Mouse (Mus musculus) heart, embryonic 13.5 days (tissue): ENCODE measurements around the gene Cntnap4. TPM values are rescaled to one million over a fixed set of nuclear protein-coding genes. Genes with fewer than 3 reads are reported as not detected.
"Not testable (repeated sequence)": the region's sequence is repeated elsewhere in the genome, so short reads cannot be mapped to it uniquely, and the experiment has no call there.

ENCODE experiments used
- ATAC-seq: fragments of 200-750 bp; cut with Nextera tagmentation; 2 replicates; pipeline ENCODE4 v1.8.0; 2017; ENCODE audit warnings: moderate TSS enrichment; ENCODE audit not compliant: insufficient number of reproducible peaks, low FRiP score, low TSS enrichment; ENCODE audit errors: extremely low read depth
- H3K27ac ChIP-seq: fragments of 300-500 bp; sonication (generic); replicated peaks from 2 replicates; pipeline ENCODE4 v1.5.1; 2015; ENCODE audit warnings: moderate library complexity, mild to moderate bottlenecking, inconsistent platforms
- H3K27me3 ChIP-seq: fragments of 300-500 bp; sonication (generic); replicated peaks from 2 replicates; pipeline ENCODE4 v1.6.1; 2015; ENCODE audit warnings: mild to moderate bottlenecking, inconsistent platforms
- H3K36me3 ChIP-seq: fragments of 300-500 bp; sonication (generic); 2 replicates; pipeline ENCODE4 v1.6.1; 2015; ENCODE audit warnings: mild to moderate bottlenecking, inconsistent platforms
- H3K4me1 ChIP-seq: fragments of 300-500 bp; sonication (generic); 2 replicates; pipeline ENCODE4 v1.6.1; 2015; ENCODE audit warnings: inconsistent platforms
- H3K4me2 ChIP-seq: fragments of 300-500 bp; sonication (generic); 2 replicates; pipeline ENCODE4 v1.6.1; 2015; ENCODE audit warnings: inconsistent platforms, mild to moderate bottlenecking, moderate library complexity
- H3K4me3 ChIP-seq: fragments of 300-500 bp; sonication (generic); 2 replicates; pipeline ENCODE4 v1.5.1; 2015; ENCODE audit warnings: moderate library complexity, mild to moderate bottlenecking, inconsistent platforms
- H3K9ac ChIP-seq: fragments of 300-500 bp; sonication (generic); 2 replicates; pipeline ENCODE4 v1.6.1; 2015; ENCODE audit warnings: inconsistent platforms, mild to moderate bottlenecking, moderate library complexity
- H3K9me3 ChIP-seq: fragments of 300-500 bp; sonication (generic); 2 replicates; pipeline ENCODE4 v1.6.1; 2016; ENCODE audit warnings: inconsistent platforms
- WGBS: fragments of 180-500 bp; shearing (Covaris S2); methylation state at CpG from one replicate; pipeline ENCODE4 v1.1.7; 2015; ENCODE audit warnings: mixed read lengths; 5-methylcytosine and 5-hydroxymethylcytosine counted together
- polyA plus RNA-seq: library from polyadenylated mRNA; unstranded; fragments of >200 nt; fragmentation: Nextera tagmentation; extraction: Ambion mirVana; gene quantifications from 2 replicates; pipeline ENCODE4 v1.2.1, GENCODE M21; 2015

The Cntnap4 gene
- polyA plus RNA-seq, 1 experiment from 2014 or later, result not detected

DNA sequence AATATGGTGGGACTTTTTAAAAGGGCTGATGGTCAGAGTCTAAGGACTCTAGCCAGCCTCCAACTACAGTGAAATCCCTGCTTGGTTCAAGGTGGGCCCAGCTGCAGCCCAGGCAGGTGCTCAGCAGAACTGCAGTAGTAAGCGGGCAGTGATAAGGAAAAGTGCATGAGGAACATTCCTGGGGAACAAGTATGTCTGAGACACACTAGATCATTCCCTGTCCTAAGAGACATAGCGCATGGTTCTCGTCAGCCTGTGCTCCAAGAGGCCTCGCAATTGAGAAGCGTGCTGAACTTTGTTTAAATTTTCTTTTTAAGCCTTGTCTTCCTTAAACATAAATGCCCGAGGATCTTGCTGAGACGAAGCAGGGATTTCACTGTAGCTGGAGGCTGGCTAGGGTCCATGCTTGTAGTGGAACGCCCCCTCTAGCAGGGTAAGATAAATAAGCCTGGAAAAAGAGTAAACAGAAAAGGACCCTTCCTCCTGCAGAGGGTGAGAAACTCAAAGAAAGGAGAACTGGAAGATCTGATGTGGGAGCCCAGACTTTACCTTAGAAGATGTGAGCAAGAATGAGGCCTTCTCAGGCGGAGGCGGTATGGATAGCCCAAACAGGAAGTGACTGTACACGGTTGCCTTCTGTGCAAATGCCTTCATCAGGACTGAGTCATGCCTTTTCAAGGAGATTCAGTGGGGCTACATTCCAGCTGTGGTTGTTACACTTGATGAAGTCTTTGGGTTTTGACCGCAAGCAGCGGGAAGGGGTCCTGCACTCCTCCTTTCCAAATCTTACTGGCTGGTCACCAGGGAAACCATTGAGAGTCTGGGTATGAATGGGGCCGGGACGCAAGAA is 161.0 kb downstream of the Cntnap4 start:
- H3K27me3 ChIP-seq, result no peaks in the 10 kb centered on the region
- no peak for ATAC-seq
- H3K9ac ChIP-seq, result no peak overlapping the region
- H3K36me3 ChIP-seq, result no peaks in the 10 kb centered on the region
- H3K27ac ChIP-seq, result no peak overlapping the region
- H3K4me2 ChIP-seq, result no peak overlapping the region
- WGBS, result 77% methylated on average over 15 of the region's 15 CpGs
- H3K9me3 ChIP-seq, result 0 out of 2 replicates have a peak, but pooled peaks cover 4% of the 10 kb centered on the region
- H3K4me3 ChIP-seq, result no peak overlapping the region
- no peaks in the 10 kb centered on the region for H3K4me1 ChIP-seq

DNA sequence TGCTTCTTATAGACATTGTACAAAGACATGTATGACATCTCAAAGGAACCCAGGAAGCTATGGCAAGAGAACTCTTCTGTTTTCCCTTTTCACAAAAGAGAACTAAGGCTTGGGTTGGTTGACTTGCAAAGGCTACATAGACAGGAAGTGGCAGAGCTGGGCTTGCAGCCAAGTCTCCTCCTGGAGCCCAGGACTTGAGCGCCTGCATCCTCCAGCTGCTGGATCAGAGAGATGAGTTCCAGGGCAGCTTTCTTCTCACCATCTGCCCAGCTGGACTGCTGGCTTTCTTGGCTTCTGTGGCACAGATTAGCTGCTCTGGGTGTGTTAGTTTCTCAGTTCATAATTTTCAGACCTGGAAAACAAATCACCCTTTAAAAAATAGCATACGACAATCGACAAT is 165.7 kb downstream of the Cntnap4 start:
- WGBS, result 66% methylated on average over 3 of the region's 3 CpGs
- ATAC-seq, result no peak
- H3K4me1 ChIP-seq, result no peaks in the 10 kb centered on the region

DNA sequence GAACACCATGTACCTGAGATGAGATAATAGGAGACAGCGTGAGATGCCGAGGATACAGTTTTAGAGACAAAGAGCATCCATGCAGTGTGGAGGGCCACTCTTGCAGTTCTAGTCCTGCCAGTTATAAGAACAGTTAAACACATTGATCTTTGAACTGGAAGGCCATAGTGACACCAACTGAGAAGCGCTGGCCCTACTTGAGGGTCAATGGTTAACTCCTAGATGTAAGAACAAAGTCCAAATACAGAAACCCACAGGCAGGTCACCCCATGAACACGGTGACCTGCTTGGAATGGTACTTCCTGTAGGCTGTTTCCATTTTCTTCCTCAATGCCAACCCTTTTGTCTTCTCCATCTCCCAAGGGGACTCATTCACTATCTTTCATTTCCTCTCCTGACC is 173.5 kb downstream of the Cntnap4 start:
- Histone ChIP-seq H3K27ac (no peak overlapping the region), H3K27me3 (no peaks in the 10 kb centered on the region), H3K4me3 (no peak overlapping the region), H3K9me3 (no peaks in the 10 kb centered on the region), H3K4me2 (no peak overlapping the region), H3K36me3 (no peaks in the 10 kb centered on the region), H3K4me1 (no peaks in the 10 kb centered on the region), H3K9ac (no peak overlapping the region)
- ATAC-seq, result no peak
- WGBS, result 77% methylated on average over 4 of the region's 4 CpGs

More for the DNA sequence above, 165.7 kb downstream of the Cntnap4 start:
- H3K4me2 ChIP-seq, result no peak overlapping the region
- H3K9ac ChIP-seq, result no peak overlapping the region
- H3K36me3 ChIP-seq, result no peaks in the 10 kb centered on the region
- 0 out of 2 replicates have a peak, but pooled peaks cover under 1% of the 10 kb centered on the region for H3K9me3 ChIP-seq
- no peak overlapping the region for H3K27ac ChIP-seq
- H3K27me3 ChIP-seq, result no peaks in the 10 kb centered on the region
- no peak overlapping the region for H3K4me3 ChIP-seq

DNA sequence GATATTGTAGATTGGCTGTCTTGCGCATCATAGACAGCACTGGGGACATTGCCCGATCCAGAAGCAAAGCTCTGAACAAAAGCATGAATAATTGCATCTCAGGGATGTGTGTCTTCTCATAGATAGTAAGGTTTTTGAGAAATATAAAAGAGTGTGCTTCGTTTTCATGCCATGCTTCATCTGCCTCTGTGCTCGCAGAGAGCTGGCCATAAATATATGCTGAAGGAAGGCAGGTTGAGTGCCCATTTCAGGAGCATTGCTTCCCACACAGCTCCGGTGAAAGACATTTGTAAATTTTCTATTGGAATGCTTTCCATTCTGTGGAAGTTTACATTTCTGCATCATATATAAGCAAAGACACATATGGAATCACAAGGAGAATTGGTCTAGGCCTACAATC is 177.5 kb downstream of the Cntnap4 start:
- 77% methylated on average over 5 of the region's 5 CpGs for WGBS
- Histone ChIP-seq H3K9ac (no peak overlapping the region), H3K27me3 (no peaks in the 10 kb centered on the region), H3K36me3 (no peaks in the 10 kb centered on the region), H3K27ac (no peak overlapping the region), H3K4me2 (no peak overlapping the region), H3K4me1 (no peaks in the 10 kb centered on the region), H3K4me3 (no peak overlapping the region), H3K9me3 (no peaks in the 10 kb centered on the region)
- no peak for ATAC-seq

DNA sequence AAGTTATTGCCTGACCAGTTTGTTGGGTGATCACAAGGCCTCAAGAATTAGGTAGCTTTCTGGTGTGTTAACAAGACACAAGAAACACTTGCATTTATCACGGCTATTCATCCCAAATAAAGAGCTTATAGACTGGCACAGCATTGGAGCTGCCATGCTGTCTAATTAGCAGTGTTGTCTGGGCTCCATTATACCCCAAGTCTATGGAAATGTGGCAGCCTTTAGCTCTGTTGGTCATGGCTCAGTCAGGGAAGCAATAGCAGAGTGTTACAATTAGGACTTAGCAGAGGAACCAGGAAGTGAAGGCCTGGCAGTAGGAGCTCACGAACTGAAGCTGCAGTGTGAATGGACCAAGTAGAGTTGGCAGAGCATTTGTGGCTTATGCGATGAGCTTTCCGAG is 185.3 kb downstream of the Cntnap4 start:
- Histone ChIP-seq H3K9me3 (no peaks in the 10 kb centered on the region), H3K4me2 (no peak overlapping the region), H3K36me3 (no peaks in the 10 kb centered on the region), H3K4me1 (no peaks in the 10 kb centered on the region), H3K4me3 (no peak overlapping the region), H3K9ac (no peak overlapping the region), H3K27me3 (no peaks in the 10 kb centered on the region), H3K27ac (no peak overlapping the region)
- WGBS, result 76% methylated on average over 4 of the region's 4 CpGs
- ATAC-seq, result no peak

DNA sequence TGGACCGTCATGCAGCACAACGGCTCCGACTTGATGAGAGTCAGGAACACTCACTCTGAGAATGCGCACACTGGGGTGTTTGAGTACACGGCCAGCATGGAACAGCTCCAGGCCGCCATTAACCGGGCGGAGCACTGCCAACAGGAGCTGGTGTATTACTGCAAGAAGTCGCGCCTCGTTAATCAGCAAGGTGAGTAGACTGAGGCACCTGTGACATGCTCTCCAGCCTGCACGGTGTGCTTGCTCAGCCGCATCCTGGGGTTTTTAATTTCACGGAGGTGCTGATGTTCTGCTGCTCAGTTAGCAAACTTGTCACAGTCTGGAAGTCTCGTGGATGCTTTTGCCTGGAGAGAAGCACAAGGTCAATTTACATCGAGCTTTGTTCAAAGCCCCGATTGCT is 233.2 kb downstream of the Cntnap4 start:
- no peak overlapping the region for H3K9ac ChIP-seq
- no peaks in the 10 kb centered on the region for H3K36me3 ChIP-seq
- H3K4me2 ChIP-seq, result no peak overlapping the region
- H3K27ac ChIP-seq, result no peak overlapping the region
- 85% methylated on average over 17 of the region's 17 CpGs for WGBS
- H3K27me3 ChIP-seq, result no peaks in the 10 kb centered on the region
- H3K4me3 ChIP-seq, result no peak overlapping the region
- ATAC-seq, result no peak
- H3K9me3 ChIP-seq, result peaks cover 7% of the 10 kb centered on the region; the same call in 1 of the 2 replicates
- H3K4me1 ChIP-seq, result no peaks in the 10 kb centered on the region

DNA sequence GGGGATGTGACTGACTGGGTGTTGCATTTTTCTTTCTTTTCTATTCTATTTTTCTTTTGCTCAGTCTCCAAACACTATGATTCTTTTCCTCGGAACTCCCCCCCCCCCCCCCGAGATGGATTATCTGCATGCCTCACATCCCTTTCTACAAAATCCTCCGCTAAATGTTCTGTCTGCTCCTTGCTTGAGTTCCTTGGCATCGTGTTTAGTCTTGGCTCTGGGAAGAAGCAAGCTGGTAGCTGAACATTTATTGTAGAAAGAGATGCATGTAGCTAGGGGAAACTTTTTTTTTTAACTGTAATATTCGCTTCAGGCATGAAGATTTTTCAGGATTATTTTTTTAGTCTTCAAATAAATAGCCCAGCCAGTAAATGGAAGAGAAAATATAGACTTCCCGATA is 239.5 kb downstream of the Cntnap4 start:
- no peak overlapping the region for H3K9ac ChIP-seq
- WGBS, result 57% methylated on average over 6 of the region's 6 CpGs

DNA sequence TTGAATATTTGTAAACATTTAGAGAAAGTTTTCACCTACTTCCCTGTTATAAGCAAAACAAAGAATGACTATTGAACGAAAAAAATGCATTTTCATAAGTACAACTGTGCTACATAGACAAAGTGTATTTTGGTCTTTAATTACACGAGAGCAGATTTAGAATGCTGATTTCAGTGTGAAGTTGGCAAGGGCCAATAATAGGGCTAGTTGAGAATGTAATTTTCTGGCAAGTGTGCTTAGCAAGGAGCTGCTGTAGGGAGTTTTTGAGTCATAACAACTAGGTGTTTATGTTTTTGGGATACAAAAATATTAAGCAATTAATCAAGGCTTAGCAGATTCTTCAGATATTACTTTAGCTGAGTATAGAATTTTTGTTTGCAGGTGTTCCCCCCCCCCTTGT is 271.2 kb downstream of the Cntnap4 start:
- H3K4me1 ChIP-seq, result no peaks in the 10 kb centered on the region
- no peaks in the 10 kb centered on the region for H3K9me3 ChIP-seq
- no peak for ATAC-seq
- H3K27me3 ChIP-seq, result no peaks in the 10 kb centered on the region
- no peak overlapping the region for H3K27ac ChIP-seq
- no peaks in the 10 kb centered on the region for H3K36me3 ChIP-seq
- no peak overlapping the region for H3K9ac ChIP-seq
- H3K4me2 ChIP-seq, result no peak overlapping the region
- no peak overlapping the region for H3K4me3 ChIP-seq
- WGBS, result 56% methylated on average over 2 of the region's 2 CpGs

More for the DNA sequence above, 239.5 kb downstream of the Cntnap4 start:
- no peaks in the 10 kb centered on the region for H3K36me3 ChIP-seq
- no peaks in the 10 kb centered on the region for H3K4me1 ChIP-seq
- H3K27me3 ChIP-seq, result no peaks in the 10 kb centered on the region
- H3K4me2 ChIP-seq, result no peak overlapping the region
- no peaks in the 10 kb centered on the region for H3K9me3 ChIP-seq
- no peak for ATAC-seq
- H3K4me3 ChIP-seq, result no peak overlapping the region
- no peak overlapping the region for H3K27ac ChIP-seq

DNA sequence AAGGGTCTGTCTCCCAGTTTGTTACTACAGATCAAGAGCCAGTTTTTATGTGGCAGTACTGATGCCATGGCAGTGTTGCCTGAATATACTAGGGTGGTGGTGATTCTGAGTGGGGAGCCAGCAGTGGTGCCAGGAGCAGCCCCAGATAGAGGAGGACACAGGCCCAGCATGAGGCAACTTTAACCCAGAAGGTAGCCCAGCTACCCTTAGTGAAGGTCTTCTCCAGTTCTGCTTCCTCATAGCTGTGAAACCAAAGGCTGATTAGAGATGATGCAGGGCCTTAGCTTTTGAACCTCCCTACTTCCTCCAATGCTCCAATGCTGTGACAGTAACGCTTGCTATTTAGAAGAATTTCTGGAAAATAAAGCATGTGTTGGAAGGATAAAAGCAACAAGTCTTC is 279.7 kb downstream of the Cntnap4 start:
- H3K9me3 ChIP-seq, H3K9ac ChIP-seq, H3K4me2 ChIP-seq, ATAC-seq, H3K4me3 ChIP-seq, H3K4me1 ChIP-seq, H3K36me3 ChIP-seq, H3K27ac ChIP-seq, H3K27me3 ChIP-seq: not testable (repeated sequence)
- WGBS, result 86% methylated on average over 1 of the region's 1 CpGs

DNA sequence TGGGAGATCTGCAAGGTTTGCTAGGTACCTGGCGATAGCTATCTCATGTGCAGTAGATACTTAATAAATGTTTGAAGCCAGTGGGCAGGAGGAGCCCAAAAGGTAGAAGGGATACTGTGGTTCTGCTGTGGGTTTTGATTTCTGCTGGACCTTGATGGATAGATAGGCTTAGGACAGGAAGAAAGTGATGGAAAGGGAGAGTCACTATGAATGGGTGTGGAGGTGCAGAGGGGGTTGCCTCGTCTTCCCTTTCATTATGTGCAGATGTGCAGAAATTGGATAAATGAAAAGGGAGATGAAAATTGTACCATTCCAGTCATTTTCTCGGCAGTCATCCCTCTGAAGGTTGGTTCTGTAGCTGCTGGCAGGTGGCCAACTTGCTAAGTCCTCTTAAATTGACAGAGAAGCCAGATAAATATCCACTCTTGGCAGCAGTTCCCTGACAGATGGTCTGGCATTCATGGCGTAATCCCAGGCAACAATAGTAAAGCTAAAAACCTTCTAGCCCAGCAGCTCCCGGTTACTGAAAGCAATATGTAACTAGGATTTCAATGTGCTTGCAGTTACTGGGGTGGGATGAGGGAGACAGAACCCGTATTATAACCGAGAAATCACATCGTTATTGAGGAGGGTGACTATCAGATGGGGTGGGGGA is 336.7 kb downstream of the Cntnap4 start:
- Histone ChIP-seq H3K36me3 (no peaks in the 10 kb centered on the region), H3K27me3 (no peaks in the 10 kb centered on the region), H3K9ac (no peak overlapping the region), H3K9me3 (no peaks in the 10 kb centered on the region), H3K27ac (no peak overlapping the region), H3K4me2 (peak overlapping the region; percentile 2; the same call in 1 of the 2 replicates), H3K4me1 (peaks cover 13% of the 10 kb centered on the region), H3K4me3 (no peak overlapping the region)
- ATAC-seq, result no peak
- WGBS, result 39% methylated on average over 8 of the region's 8 CpGs

DNA sequence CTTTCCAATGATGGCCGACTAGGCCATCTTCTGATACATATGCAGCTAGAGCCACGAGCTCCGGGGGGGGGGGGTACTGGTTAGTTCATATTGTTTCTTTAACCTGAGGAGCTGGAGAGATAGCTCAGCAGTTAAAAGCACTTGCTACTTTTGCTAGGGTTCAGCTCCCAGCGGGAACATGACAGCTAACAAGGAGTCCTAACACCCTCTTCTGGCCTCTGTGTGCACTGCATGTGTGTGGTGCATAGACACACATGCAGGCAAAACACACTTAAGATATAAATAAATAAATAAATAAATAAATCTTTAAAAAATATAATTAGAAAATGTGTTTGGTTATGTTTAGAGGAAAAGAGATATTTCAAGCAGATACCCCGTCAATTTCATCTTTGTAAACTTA is 339.7 kb downstream of the Cntnap4 start:
- no peaks in the 10 kb centered on the region for H3K9me3 ChIP-seq
- no peak for ATAC-seq
- 53% methylated on average over 5 of the region's 5 CpGs for WGBS
- no peaks in the 10 kb centered on the region for H3K36me3 ChIP-seq
- H3K9ac ChIP-seq, result no peak overlapping the region
- no peak overlapping the region for H3K27ac ChIP-seq
- H3K4me3 ChIP-seq, result no peak overlapping the region
- H3K4me2 ChIP-seq, result no peak overlapping the region
- peaks cover 13% of the 10 kb centered on the region for H3K4me1 ChIP-seq
- H3K27me3 ChIP-seq, result no peaks in the 10 kb centered on the region

DNA sequence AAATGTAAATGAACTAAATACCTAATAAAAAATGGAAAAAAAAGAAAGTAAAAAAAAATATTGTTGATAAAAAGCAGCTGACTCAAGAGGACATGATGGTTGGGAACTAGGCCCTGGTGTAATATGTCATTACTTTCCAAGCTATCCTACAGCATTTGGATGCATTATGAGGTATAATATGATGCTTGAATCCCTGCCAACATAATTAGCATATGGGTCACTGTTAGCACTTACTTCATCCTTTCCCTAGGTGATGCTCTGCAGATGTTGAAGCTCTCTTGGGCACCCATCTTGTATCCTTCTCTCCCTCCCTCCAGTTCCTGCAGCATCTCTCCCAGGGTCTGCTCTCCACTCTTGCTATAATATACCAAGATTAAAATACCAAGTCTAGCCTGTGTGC is 341.6 kb downstream of the Cntnap4 start:
- no peaks in the 10 kb centered on the region for H3K9me3 ChIP-seq
- H3K4me1 ChIP-seq, result peaks cover 11% of the 10 kb centered on the region
- no peaks in the 10 kb centered on the region for H3K36me3 ChIP-seq
- no peaks in the 10 kb centered on the region for H3K27me3 ChIP-seq
- no peak overlapping the region for H3K27ac ChIP-seq
- no peak for ATAC-seq
- H3K4me3 ChIP-seq, result no peak overlapping the region
- H3K9ac ChIP-seq, result no peak overlapping the region
- H3K4me2 ChIP-seq, result no peak overlapping the region
